Mouse (Mus musculus) limb, embryonic 14.5 days (tissue): ENCODE data around the gene Spata25. TPM values are rescaled to one million over a fixed set of nuclear protein-coding genes. Genes with fewer than 3 reads are reported as not detected.

Experiments used
- ATAC-seq: fragments of 200-750 bp; cut with Nextera tagmentation; 2 replicates; pipeline ENCODE4 v1.8.0; 2017; ENCODE audit warnings: low read depth, moderate number of reproducible peaks, moderate TSS enrichment; ENCODE audit not compliant: low FRiP score
- DNase-seq: peaks from one replicate; pipeline ENCODE4 v3.0.0-alpha.2; 2015; ENCODE audit warnings: low spot score
- H3K27ac ChIP-seq: fragments of 300-500 bp; sonication (generic); replicated peaks from 2 replicates; pipeline ENCODE4 v1.5.1; 2014; ENCODE audit warnings: low read depth, mild to moderate bottlenecking, low read length, moderate library complexity, mixed read lengths
- H3K27me3 ChIP-seq: fragments of 300-500 bp; sonication (generic); 2 replicates; pipeline ENCODE4 v1.6.1; 2014; ENCODE audit warnings: low read length, mixed read lengths; ENCODE audit not compliant: control insufficient read depth, insufficient read depth
- H3K36me3 ChIP-seq: fragments of 300-500 bp; sonication (generic); 2 replicates; pipeline ENCODE4 v1.6.1; 2014; ENCODE audit warnings: mild to moderate bottlenecking, low read length, moderate library complexity, mixed read lengths; ENCODE audit not compliant: control insufficient read depth, insufficient read depth
- H3K4me1 ChIP-seq: fragments of 300-500 bp; sonication (generic); 2 replicates; pipeline ENCODE4 v1.6.1; 2014; ENCODE audit warnings: antibody characterized with exemption, low read length, mixed read lengths; ENCODE audit not compliant: control insufficient read depth, insufficient read depth
- H3K4me2 ChIP-seq: fragments of 300-500 bp; sonication (generic); replicated peaks from 2 replicates; pipeline ENCODE4 v1.6.1; 2014; ENCODE audit warnings: low read depth, mild to moderate bottlenecking, low read length, moderate library complexity; ENCODE audit not compliant: severe bottlenecking
- H3K4me3 ChIP-seq: fragments of 300-500 bp; sonication (generic); replicated peaks from 2 replicates; pipeline ENCODE4 v1.5.1; 2014; ENCODE audit warnings: low read length
- H3K9ac ChIP-seq: fragments of 300-500 bp; sonication (generic); 2 replicates; pipeline ENCODE4 v1.6.1; 2014; ENCODE audit warnings: mild to moderate bottlenecking, low read depth, low read length, moderate library complexity; ENCODE audit not compliant: severe bottlenecking
- H3K9me3 ChIP-seq: fragments of 300-500 bp; sonication (generic); 2 replicates; pipeline ENCODE4 v1.6.1; 2016; ENCODE audit warnings: low read length; ENCODE audit not compliant: control insufficient read depth
- POLR2A ChIP-seq: fragments of 200-500 bp; IDR thresholded peaks from 2 replicates; pipeline ENCODE4 v1.8.0; 2012; ENCODE audit warnings: inconsistent platforms, mild to moderate bottlenecking, moderate library complexity, borderline replicate concordance; ENCODE audit not compliant: insufficient read depth, insufficient read length; ENCODE audit errors: extremely low read depth
- WGBS: fragments of 180-500 bp; shearing (Covaris S2); extraction: QIAGEN DNeasy Blood & Tissue Kit; methylation state at CpG from one replicate; pipeline ENCODE4 v1.1.7; 2014; 5-methylcytosine and 5-hydroxymethylcytosine counted together
- polyA plus RNA-seq, 2 experiments: library from polyadenylated mRNA; depleted of rRNA in 1 of 2; stranded (reverse) in 1 of 2; unstranded in 1 of 2; fragments of >200 nt; fragmentation: Nextera tagmentation in 1 of 2; extraction: Ambion mirVana in 1 of 2; gene quantifications; 2 replicates each; pipeline versions ENCODE4 v1.2.1 to v1.2.3; 2012 to 2014

Spata25 gene
- polyA plus RNA-seq, 2 experiments, result 0.09 TPM; not detected in 1

- no peak for ATAC-seq
- Histone ChIP-seq H3K9me3 (no peaks in the 10 kb centered on the region), H3K4me3 (no peak overlapping the region), H3K36me3 (peaks cover 60% of the 10 kb centered on the region), H3K9ac (no peak overlapping the region), H3K27ac (no peak overlapping the region), H3K27me3 (no peaks in the 10 kb centered on the region), H3K4me2 (no peak overlapping the region), H3K4me1 (peaks cover 7% of the 10 kb centered on the region; the same call in 1 of the 2 replicates)
- TF ChIP-seq POLR2A, result no peak
- no peak for DNase-seq
- 77% methylated on average over 4 of the region's 4 CpGs for WGBS
These were observed 37.9 kb downstream of the Spata25 start for GRCm38 (mm10) chr2:164790451-164790850.

- Histone ChIP-seq H3K27me3 (no peaks in the 10 kb centered on the region), H3K27ac (no peak overlapping the region), H3K9ac (no peak overlapping the region), H3K4me2 (no peak overlapping the region), H3K4me3 (no peak overlapping the region), H3K36me3 (peaks cover 41% of the 10 kb centered on the region), H3K4me1 (peaks cover 14% of the 10 kb centered on the region; the same call in 1 of the 2 replicates), H3K9me3 (no peaks in the 10 kb centered on the region)
- DNase-seq, result no peak
- WGBS, result 72% methylated on average over 4 of the region's 4 CpGs
- no peak for TF ChIP-seq POLR2A
- ATAC-seq, result no peak
These were observed 39.9 kb downstream of the Spata25 start for GRCm38 (mm10) chr2:164788411-164788810.

GRCm38 (mm10) chr2:164787779-164788178 is 40.6 kb downstream of the Spata25 start:
- no peak for TF ChIP-seq POLR2A
- H3K9me3 ChIP-seq, result no peaks in the 10 kb centered on the region
- H3K4me1 ChIP-seq, result peaks cover 14% of the 10 kb centered on the region; the same call in 1 of the 2 replicates
- H3K27me3 ChIP-seq, result no peaks in the 10 kb centered on the region
- H3K9ac ChIP-seq, result no peak overlapping the region
- H3K36me3 ChIP-seq, result peaks cover 35% of the 10 kb centered on the region
- no peak overlapping the region for H3K27ac ChIP-seq
- ATAC-seq (no peak), DNase-seq (no peak)
- 84% methylated on average over 10 of the region's 10 CpGs for WGBS
- H3K4me3 ChIP-seq, result no peak overlapping the region
- no peak overlapping the region for H3K4me2 ChIP-seq

- no peaks in the 10 kb centered on the region for H3K9me3 ChIP-seq
- H3K4me1 ChIP-seq, result peaks cover 14% of the 10 kb centered on the region; the same call in 1 of the 2 replicates
- H3K4me2 ChIP-seq, result peak overlapping the region; percentile 91
- H3K27me3 ChIP-seq, result no peaks in the 10 kb centered on the region
- no peak for DNase-seq
- TF ChIP-seq POLR2A, result no peak
- H3K36me3 ChIP-seq, result peaks cover 27% of the 10 kb centered on the region
- 84% methylated on average over 3 of the region's 3 CpGs for WGBS
- H3K27ac ChIP-seq, result 0 out of 2 replicates have a peak overlapping the region, but pooled peaks have one; percentile 1
- H3K4me3 ChIP-seq, result peak overlapping the region; percentile 78
- no peak for ATAC-seq
- peak overlapping the region; percentile 77; the same call in 1 of the 2 replicates for H3K9ac ChIP-seq
These were observed 41.3 kb downstream of the Spata25 start for GRCm38 (mm10) chr2:164787032-164787431.

- Histone ChIP-seq H3K27ac (peak overlapping the region; percentile 84), H3K4me3 (peak overlapping the region; percentile 78), H3K4me2 (peak overlapping the region; percentile 91), H3K9me3 (no peaks in the 10 kb centered on the region), H3K4me1 (peaks cover 14% of the 10 kb centered on the region; the same call in 1 of the 2 replicates), H3K36me3 (peaks cover 22% of the 10 kb centered on the region), H3K27me3 (no peaks in the 10 kb centered on the region), H3K9ac (peak overlapping the region; percentile 77)
- whole genome bisulfite sequencing, result 6% methylated on average over 15 of the region's 15 CpGs
- ATAC-seq (no peak), DNase-seq (no peak)
- no peak for TF ChIP-seq POLR2A
These were observed 41.9 kb downstream of the Spata25 start for GRCm38 (mm10) chr2:164786388-164786885.
